Mouse (Mus musculus): ENCODE measurements around the gene Sgms1. TPM values are rescaled to one million over a fixed set of nuclear protein-coding genes. Genes with fewer than 3 reads are reported as not detected.

The Sgms1 gene
- polyA plus RNA-seq, 1 experiment, result 53.7 TPM

DNA sequence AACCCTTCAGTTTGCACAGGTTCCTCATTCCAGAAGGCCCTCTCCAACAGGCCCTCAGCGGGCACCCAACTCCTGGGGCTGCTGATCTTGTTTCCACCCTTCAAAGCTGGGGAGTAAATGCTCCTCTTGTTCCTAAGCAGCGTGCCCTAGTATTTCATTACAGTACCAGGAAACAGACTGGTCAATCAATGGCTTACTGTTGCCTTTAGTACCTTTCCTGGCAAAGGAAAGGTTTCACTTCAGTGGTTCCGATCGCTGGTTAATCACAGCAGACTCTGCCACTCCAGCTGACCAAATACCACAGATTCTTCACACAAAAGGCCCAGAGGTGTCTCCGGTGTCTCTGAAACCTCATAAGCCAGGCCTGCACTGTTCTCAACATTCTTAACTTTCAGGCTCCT is 200.5 kb downstream of the Sgms1 start:
- no peak for TF ChIP-seq CTCF (IDR thresholded peaks at IDR 0.05; ENCODE audit: insufficient read depth, low read length)
- TF ChIP-seq POLR2A (IDR thresholded peaks at IDR 0.05; ENCODE audit: borderline replicate concordance, extremely low read depth, low read depth, low read length), result no peak
- peaks cover 31% of the 10 kb centered on the region for H3K4me1 ChIP-seq (ENCODE audit: control insufficient read depth, insufficient read depth, low read length)
- no peak for DNase-seq
- WGBS, result 56% methylated on average over 5 of the region's 5 CpGs
- H3K4me3 ChIP-seq (replicated peaks; ENCODE audit: extremely low read depth, low read depth, low read length), result no peak overlapping the region

- DNase-seq, result no peak
- Histone ChIP-seq H3K4me1 (ENCODE audit: control insufficient read depth, insufficient read depth, low read length) (peaks cover 41% of the 10 kb centered on the region), H3K4me3 (replicated peaks; ENCODE audit: extremely low read depth, low read depth, low read length) (no peak overlapping the region)
- no peak for TF ChIP-seq POLR2A (IDR thresholded peaks at IDR 0.05; ENCODE audit: borderline replicate concordance, extremely low read depth, low read depth, low read length)
- no peak for TF ChIP-seq CTCF (IDR thresholded peaks at IDR 0.05; ENCODE audit: insufficient read depth, low read length)
- 21% methylated on average over 8 of the region's 8 CpGs for WGBS
These were observed 202.9 kb downstream of the Sgms1 start for GRCm38 (mm10) chr19:32186594-32187092.

DNA sequence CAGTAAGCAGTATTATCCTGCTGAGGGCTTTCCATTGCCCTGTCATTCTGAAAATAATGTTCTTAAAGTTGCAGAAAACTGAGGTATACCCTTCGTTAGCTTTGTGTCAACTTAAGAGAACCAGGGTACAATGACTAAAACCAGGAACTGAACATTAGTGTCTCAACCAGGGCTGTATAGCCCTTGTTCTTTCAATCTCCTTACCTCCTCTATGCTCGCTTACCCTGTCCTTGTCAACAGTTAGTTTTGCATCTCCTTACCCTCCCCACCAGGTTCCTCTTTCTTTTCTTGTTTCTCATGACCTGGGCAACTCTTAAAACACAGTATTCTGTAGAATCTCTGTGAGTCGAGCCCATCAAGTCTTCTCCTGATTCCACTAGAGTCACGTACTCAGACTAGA is 206.5 kb downstream of the Sgms1 start:
- TF ChIP-seq CTCF (IDR thresholded peaks at IDR 0.05; ENCODE audit: insufficient read depth, low read length) (no peak), POLR2A (IDR thresholded peaks at IDR 0.05; ENCODE audit: borderline replicate concordance, extremely low read depth, low read depth, low read length) (no peak)
- no peak for DNase-seq
- 81% methylated on average over 4 of the region's 4 CpGs for WGBS
- H3K4me1 ChIP-seq (ENCODE audit: control insufficient read depth, insufficient read depth, low read length), result peaks cover 60% of the 10 kb centered on the region
- H3K4me3 ChIP-seq (replicated peaks; ENCODE audit: extremely low read depth, low read depth, low read length), result no peak overlapping the region

GRCm38 (mm10) chr19:32182471-32182870 is 207.0 kb downstream of the Sgms1 start:
- no peak for DNase-seq
- WGBS, result 66% methylated on average over 5 of the region's 5 CpGs
- no peak overlapping the region for H3K4me3 ChIP-seq (replicated peaks; ENCODE audit: extremely low read depth, low read depth, low read length)
- TF ChIP-seq POLR2A (IDR thresholded peaks at IDR 0.05; ENCODE audit: borderline replicate concordance, extremely low read depth, low read depth, low read length) (no peak), CTCF (IDR thresholded peaks at IDR 0.05; ENCODE audit: insufficient read depth, low read length) (no peak)
- H3K4me1 ChIP-seq (ENCODE audit: control insufficient read depth, insufficient read depth, low read length), result peaks cover 55% of the 10 kb centered on the region

DNA sequence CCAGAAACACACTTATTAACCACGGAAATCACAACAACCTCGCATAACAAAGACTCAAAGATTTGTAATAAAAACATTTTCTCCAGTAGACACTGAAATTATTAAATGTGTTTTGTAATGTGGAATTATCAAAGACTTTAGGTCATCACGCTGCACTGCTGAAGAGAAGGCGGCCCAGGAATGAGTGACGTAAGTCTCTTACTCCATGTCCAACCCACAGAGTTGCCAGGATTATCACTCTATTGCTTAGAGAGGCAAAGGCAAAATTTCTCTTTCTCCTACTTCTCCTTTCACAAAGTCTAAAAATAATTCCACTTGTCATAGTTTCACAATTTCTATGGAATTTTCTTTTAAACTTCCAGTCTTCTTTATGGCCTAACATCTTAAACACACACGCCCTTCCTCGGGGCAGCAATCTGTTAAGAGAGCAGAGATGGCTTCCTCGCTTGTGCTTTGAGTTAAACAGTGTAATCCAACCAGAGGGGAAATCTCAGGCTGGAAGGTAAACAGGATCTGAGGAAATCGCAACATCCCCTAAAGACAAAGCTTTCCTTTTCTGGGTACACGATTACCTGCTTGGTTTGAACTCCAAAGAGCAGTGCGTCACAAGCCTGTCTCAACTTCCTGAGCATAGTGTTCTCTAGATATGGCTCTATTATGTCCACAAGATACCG is 207.7 kb downstream of the Sgms1 start:
- Histone ChIP-seq H3K4me1 (ENCODE audit: control insufficient read depth, insufficient read depth, low read length) (peaks cover 52% of the 10 kb centered on the region), H3K4me3 (replicated peaks; ENCODE audit: extremely low read depth, low read depth, low read length) (no peak overlapping the region)
- 19% methylated on average over 12 of the region's 12 CpGs for WGBS
- no peak for TF ChIP-seq POLR2A (IDR thresholded peaks at IDR 0.05; ENCODE audit: borderline replicate concordance, extremely low read depth, low read depth, low read length)
- TF ChIP-seq CTCF (IDR thresholded peaks at IDR 0.05; ENCODE audit: insufficient read depth, low read length), result no peak
- DNase-seq, result no peak

- WGBS, result 35% methylated on average over 14 of the region's 14 CpGs
- Histone ChIP-seq H3K4me3 (replicated peaks; ENCODE audit: extremely low read depth, low read depth, low read length) (no peak overlapping the region), H3K4me1 (ENCODE audit: control insufficient read depth, insufficient read depth, low read length) (peaks cover 53% of the 10 kb centered on the region)
- peak; percentile 71 for DNase-seq
- no peak for TF ChIP-seq POLR2A (IDR thresholded peaks at IDR 0.05; ENCODE audit: borderline replicate concordance, extremely low read depth, low read depth, low read length)
- TF ChIP-seq CTCF (IDR thresholded peaks at IDR 0.05; ENCODE audit: insufficient read depth, low read length), result no peak
These were observed 208.5 kb downstream of the Sgms1 start for GRCm38 (mm10) chr19:32180756-32181674.

DNA sequence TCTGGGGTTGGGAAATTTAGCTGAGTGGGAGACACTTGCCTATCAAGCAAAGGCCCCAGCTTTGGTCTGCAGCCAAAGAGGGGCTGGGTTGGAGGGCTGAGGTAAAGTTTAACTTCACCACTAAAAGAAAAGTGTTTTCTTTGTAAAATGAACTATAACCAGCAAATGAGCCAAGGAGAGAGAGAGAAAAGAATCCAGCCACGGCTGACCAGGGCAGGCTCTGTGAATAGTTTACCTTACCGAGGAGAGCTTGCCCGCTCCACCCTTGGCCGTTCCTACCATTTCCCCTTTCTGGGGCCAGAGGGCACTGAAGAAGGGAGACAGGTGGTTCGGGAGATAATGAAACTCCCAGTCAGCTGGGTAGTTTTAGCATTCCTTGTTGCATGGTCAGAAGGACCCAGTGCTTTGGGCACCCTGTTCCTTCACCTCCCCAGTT is 209.5 kb downstream of the Sgms1 start:
- Histone ChIP-seq H3K4me3 (replicated peaks; ENCODE audit: extremely low read depth, low read depth, low read length) (peak overlapping the region; percentile 14), H3K4me1 (ENCODE audit: control insufficient read depth, insufficient read depth, low read length) (peaks cover 51% of the 10 kb centered on the region)
- TF ChIP-seq POLR2A (IDR thresholded peaks at IDR 0.05; ENCODE audit: borderline replicate concordance, extremely low read depth, low read depth, low read length) (no peak), CTCF (IDR thresholded peaks at IDR 0.05; ENCODE audit: insufficient read depth, low read length) (no peak)
- WGBS, result 14% methylated on average over 5 of the region's 5 CpGs
- DNase-seq, result no peak

- no peak overlapping the region for H3K4me3 ChIP-seq (replicated peaks; ENCODE audit: extremely low read depth, low read depth, low read length)
- no peak for DNase-seq
- peaks cover 53% of the 10 kb centered on the region for H3K4me1 ChIP-seq (ENCODE audit: control insufficient read depth, insufficient read depth, low read length)
- WGBS, result 28% methylated on average over 4 of the region's 4 CpGs
- TF ChIP-seq POLR2A (IDR thresholded peaks at IDR 0.05; ENCODE audit: borderline replicate concordance, extremely low read depth, low read depth, low read length), result no peak
- no peak for TF ChIP-seq CTCF (IDR thresholded peaks at IDR 0.05; ENCODE audit: insufficient read depth, low read length)
These were observed 210.0 kb downstream of the Sgms1 start for GRCm38 (mm10) chr19:32179514-32179913.

DNA sequence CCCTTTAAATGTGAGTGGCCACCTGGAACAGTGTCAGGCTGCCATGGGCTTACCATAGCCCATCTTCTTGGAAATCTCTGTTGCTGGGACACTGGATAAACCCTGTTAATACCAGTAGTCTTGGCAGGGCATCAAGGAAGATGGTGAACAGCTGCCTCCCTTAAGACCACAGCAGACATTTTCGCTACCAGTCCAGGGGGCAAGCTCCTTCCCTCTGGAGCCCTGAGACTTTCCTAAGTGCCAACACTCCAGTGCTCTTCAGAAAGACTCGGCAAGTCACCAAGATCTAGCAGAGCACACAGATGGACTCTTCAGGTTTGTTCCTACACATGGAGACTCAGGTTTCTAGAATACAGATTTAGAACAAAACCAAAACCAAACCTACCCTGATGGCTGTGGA is 211.4 kb downstream of the Sgms1 start:
- DNase-seq, result no peak
- peaks cover 54% of the 10 kb centered on the region for H3K4me1 ChIP-seq (ENCODE audit: control insufficient read depth, insufficient read depth, low read length)
- TF ChIP-seq CTCF (IDR thresholded peaks at IDR 0.05; ENCODE audit: insufficient read depth, low read length), result no peak
- TF ChIP-seq POLR2A (IDR thresholded peaks at IDR 0.05; ENCODE audit: borderline replicate concordance, extremely low read depth, low read depth, low read length), result no peak
- H3K4me3 ChIP-seq (replicated peaks; ENCODE audit: extremely low read depth, low read depth, low read length), result no peak overlapping the region
- WGBS, result 70% methylated on average over 2 of the region's 2 CpGs

Measured in lung, adult 2 months (tissue).